Mouse (Mus musculus) forebrain, embryonic 16.5 days (tissue): Measurements from ENCODE around the gene Postn. TPM values are rescaled to one million over a fixed set of nuclear protein-coding genes. Genes with fewer than 3 reads are reported as not detected.

Experiments
- ATAC-seq: fragments of 200-750 bp; cut with Nextera tagmentation; 2 replicates; pipeline ENCODE4 v1.8.0; 2017; ENCODE audit warnings: mild to moderate bottlenecking, moderate library complexity
- H3K27ac ChIP-seq: fragments of 300-500 bp; sonication (generic); 2 replicates; pipeline ENCODE4 v1.5.1; 2014; ENCODE audit warnings: low read length, control low read depth
- H3K27me3 ChIP-seq: fragments of 300-500 bp; sonication (generic); replicated peaks from 2 replicates; pipeline ENCODE4 v1.6.1; 2014; ENCODE audit warnings: low read length; ENCODE audit not compliant: control insufficient read depth, insufficient read depth
- H3K36me3 ChIP-seq: fragments of 300-500 bp; sonication (generic); 2 replicates; pipeline ENCODE4 v1.6.1; 2014; ENCODE audit not compliant: control insufficient read depth, insufficient read depth
- H3K4me1 ChIP-seq: fragments of 300-500 bp; sonication (generic); replicated peaks from 2 replicates; pipeline ENCODE4 v1.6.1; 2014; ENCODE audit warnings: low read length; ENCODE audit not compliant: control insufficient read depth, insufficient read depth
- H3K4me2 ChIP-seq: fragments of 300-500 bp; sonication (generic); 2 replicates; pipeline ENCODE4 v1.6.1; 2014; ENCODE audit warnings: mild to moderate bottlenecking, low read length, control low read depth
- H3K4me3 ChIP-seq: fragments of 300-500 bp; sonication (generic); replicated peaks from 2 replicates; pipeline ENCODE4 v1.5.1; 2014; ENCODE audit warnings: mild to moderate bottlenecking, low read length, control low read depth
- H3K9ac ChIP-seq: fragments of 300-500 bp; sonication (generic); replicated peaks from 2 replicates; pipeline ENCODE4 v1.6.1; 2014; ENCODE audit warnings: low read depth, low read length, control low read depth
- H3K9me3 ChIP-seq: fragments of 300-500 bp; sonication (generic); 2 replicates; pipeline ENCODE4 v1.6.1; 2016; ENCODE audit warnings: low read length; ENCODE audit not compliant: control insufficient read depth
- WGBS: fragments of 180-500 bp; shearing (Covaris S2); extraction: QIAGEN DNeasy Blood & Tissue Kit; methylation state at CpG from one replicate; pipeline ENCODE4 v1.1.7; 2014; 5-methylcytosine and 5-hydroxymethylcytosine counted together
- polyA plus RNA-seq: library from polyadenylated mRNA; unstranded; fragments of >200 nt; fragmentation: Nextera tagmentation; extraction: Ambion mirVana; gene quantifications from 2 replicates; pipeline ENCODE4 v1.2.1, GENCODE M21; 2015

The Postn gene
- polyA plus RNA-seq, 1 experiment from 2014 or later, result 13.2 TPM

GRCm38 (mm10) chr3:54412885-54413583 lies 52.1 kb downstream of the Postn start:
- Histone ChIP-seq H3K27ac (no peak overlapping the region), H3K9me3 (no peaks in the 10 kb centered on the region), H3K4me2 (no peak overlapping the region), H3K4me3 (no peak overlapping the region), H3K9ac (no peak overlapping the region), H3K27me3 (no peaks in the 10 kb centered on the region), H3K4me1 (no peaks in the 10 kb centered on the region), H3K36me3 (no peaks in the 10 kb centered on the region)
- 89% methylated on average over 7 of the region's 7 CpGs for WGBS
- no peak for ATAC-seq

DNA sequence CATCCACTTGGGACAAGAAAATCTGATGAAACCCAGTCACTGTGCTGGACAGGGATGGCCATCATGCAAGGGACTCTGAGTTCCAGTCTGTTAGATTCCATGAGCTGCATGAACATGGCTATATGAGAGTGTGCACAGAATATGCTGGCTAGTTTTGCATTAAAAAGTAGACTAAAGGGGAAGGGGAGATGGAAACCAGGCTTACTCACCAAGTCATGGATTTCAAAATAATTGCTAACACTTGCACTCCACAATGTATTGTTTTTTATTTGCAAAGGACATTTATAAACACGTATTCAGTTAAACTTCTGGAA lies 52.6 kb downstream of the Postn start:
- WGBS, result 83% methylated on average over 1 of the region's 1 CpGs
- Histone ChIP-seq H3K4me1 (no peaks in the 10 kb centered on the region), H3K4me3 (no peak overlapping the region), H3K27me3 (no peaks in the 10 kb centered on the region), H3K36me3 (no peaks in the 10 kb centered on the region), H3K4me2 (no peak overlapping the region), H3K9ac (no peak overlapping the region), H3K9me3 (no peaks in the 10 kb centered on the region), H3K27ac (no peak overlapping the region)
- ATAC-seq, result no peak

GRCm38 (mm10) chr3:54414386-54414785 lies 53.5 kb downstream of the Postn start:
- H3K4me2 ChIP-seq, result no peak overlapping the region
- 65% methylated on average over 1 of the region's 1 CpGs for WGBS
- H3K9ac ChIP-seq, result no peak overlapping the region
- H3K36me3 ChIP-seq, result no peaks in the 10 kb centered on the region
- no peak overlapping the region for H3K27ac ChIP-seq
- no peak for ATAC-seq
- H3K27me3 ChIP-seq, result no peaks in the 10 kb centered on the region
- no peak overlapping the region for H3K4me3 ChIP-seq
- no peaks in the 10 kb centered on the region for H3K4me1 ChIP-seq
- no peaks in the 10 kb centered on the region for H3K9me3 ChIP-seq

DNA sequence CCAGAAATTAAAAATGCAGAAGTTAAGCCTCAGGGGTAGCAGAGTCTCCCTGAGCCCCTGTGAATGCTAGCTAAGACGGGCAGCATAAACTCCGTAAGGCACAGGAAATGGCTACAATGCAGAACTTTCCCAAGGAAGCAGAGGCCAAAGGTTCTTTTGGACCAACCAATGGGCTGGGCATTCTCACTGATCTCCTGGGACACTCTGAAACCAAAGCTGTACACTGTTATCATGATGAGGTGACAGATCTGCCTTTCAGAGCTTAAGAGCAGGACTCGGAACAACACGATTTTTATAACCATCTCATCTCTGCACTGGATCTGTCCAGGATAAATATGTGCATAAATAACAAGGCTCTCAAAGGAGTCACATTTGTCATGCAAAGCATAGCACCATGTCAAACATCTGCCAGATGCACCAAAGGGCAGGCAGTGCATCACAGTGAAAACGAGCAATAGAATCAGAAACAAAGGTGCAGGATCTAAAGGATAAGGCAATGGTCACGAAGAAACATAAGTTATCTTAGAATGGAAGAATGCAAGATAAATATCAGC lies 57.0 kb downstream of the Postn start:
- Histone ChIP-seq H3K4me3 (no peak overlapping the region), H3K9me3 (no peaks in the 10 kb centered on the region), H3K27me3 (no peaks in the 10 kb centered on the region), H3K9ac (no peak overlapping the region), H3K27ac (no peak overlapping the region), H3K4me2 (no peak overlapping the region), H3K36me3 (no peaks in the 10 kb centered on the region), H3K4me1 (no peaks in the 10 kb centered on the region)
- no peak for ATAC-seq
- WGBS, result 58% methylated on average over 6 of the region's 6 CpGs

- Histone ChIP-seq H3K27me3 (no peaks in the 10 kb centered on the region), H3K27ac (no peak overlapping the region), H3K4me2 (no peak overlapping the region), H3K4me3 (no peak overlapping the region), H3K36me3 (no peaks in the 10 kb centered on the region), H3K9me3 (no peaks in the 10 kb centered on the region), H3K9ac (no peak overlapping the region), H3K4me1 (no peaks in the 10 kb centered on the region)
- no peak for ATAC-seq
- WGBS, result 77% methylated on average over 10 of the region's 10 CpGs
Measured at GRCm38 (mm10) chr3:54420189-54420928, 59.5 kb downstream of the Postn start.

DNA sequence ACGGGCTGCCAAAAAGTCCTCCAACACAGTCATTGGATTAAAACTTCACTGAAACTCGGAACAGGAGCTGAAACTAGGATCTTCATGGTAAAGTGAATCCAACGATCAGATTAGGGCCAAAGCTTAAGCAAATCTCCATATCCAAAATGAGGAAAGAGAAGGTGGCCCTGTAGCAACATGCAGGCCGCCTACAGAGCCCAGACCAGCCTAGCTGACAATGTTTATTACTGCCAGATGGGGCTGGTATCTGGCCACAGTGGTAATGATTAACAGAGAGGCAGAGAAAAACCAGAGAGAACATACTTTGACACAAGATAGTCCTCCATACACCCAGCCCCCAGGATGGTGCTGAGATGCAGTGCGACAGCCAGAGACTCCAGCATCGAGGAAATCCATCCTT lies 60.1 kb downstream of the Postn start:
- 91% methylated on average over 6 of the region's 6 CpGs for WGBS
- H3K4me3 ChIP-seq, result no peak overlapping the region
- H3K9ac ChIP-seq, result no peak overlapping the region
- no peak overlapping the region for H3K4me2 ChIP-seq
- ATAC-seq, result no peak
- no peak overlapping the region for H3K27ac ChIP-seq
- H3K36me3 ChIP-seq, result no peaks in the 10 kb centered on the region
- H3K27me3 ChIP-seq, result no peaks in the 10 kb centered on the region
- H3K4me1 ChIP-seq, result no peaks in the 10 kb centered on the region
- no peaks in the 10 kb centered on the region for H3K9me3 ChIP-seq

- Histone ChIP-seq H3K27me3 (no peaks in the 10 kb centered on the region), H3K36me3 (no peaks in the 10 kb centered on the region), H3K9me3 (no peaks in the 10 kb centered on the region), H3K4me2 (no peak overlapping the region), H3K4me3 (no peak overlapping the region), H3K9ac (no peak overlapping the region), H3K4me1 (no peaks in the 10 kb centered on the region), H3K27ac (no peak overlapping the region)
- no peak for ATAC-seq
- WGBS, result 95% methylated on average over 2 of the region's 2 CpGs
Measured at GRCm38 (mm10) chr3:54421666-54422065, 60.8 kb downstream of the Postn start.

DNA sequence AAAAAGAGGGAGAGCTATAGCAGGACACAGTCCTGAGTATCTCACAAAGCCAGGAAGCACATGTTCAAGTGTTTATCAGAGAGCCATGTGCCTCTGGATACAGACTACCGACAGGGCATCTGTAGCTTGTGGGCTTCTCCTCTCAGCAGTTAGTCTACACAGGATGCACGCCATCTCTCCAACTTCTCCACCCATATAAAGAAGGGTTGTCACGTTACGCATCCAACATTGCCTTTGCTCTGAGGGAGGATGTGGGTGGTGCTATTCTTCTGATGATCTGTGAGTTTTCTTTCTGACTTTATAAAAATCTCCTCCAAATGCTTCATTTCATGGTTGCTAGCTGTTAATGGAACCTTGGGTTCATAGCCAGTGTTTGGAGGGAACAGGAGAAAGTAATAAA lies 63.2 kb downstream of the Postn start:
- Histone ChIP-seq H3K27ac (no peak overlapping the region), H3K36me3 (no peaks in the 10 kb centered on the region), H3K9ac (no peak overlapping the region), H3K4me2 (no peak overlapping the region), H3K4me3 (no peak overlapping the region), H3K4me1 (no peaks in the 10 kb centered on the region), H3K27me3 (no peaks in the 10 kb centered on the region), H3K9me3 (no peaks in the 10 kb centered on the region)
- WGBS, result 88% methylated on average over 4 of the region's 4 CpGs
- ATAC-seq, result no peak

- H3K27ac ChIP-seq, result no peak overlapping the region
- H3K27me3 ChIP-seq, result no peaks in the 10 kb centered on the region
- no peak overlapping the region for H3K4me2 ChIP-seq
- H3K36me3 ChIP-seq, result no peaks in the 10 kb centered on the region
- H3K4me1 ChIP-seq, result no peaks in the 10 kb centered on the region
- ATAC-seq, result no peak
- no peaks in the 10 kb centered on the region for H3K9me3 ChIP-seq
- H3K4me3 ChIP-seq, result no peak overlapping the region
- WGBS, result 66% methylated on average over 4 of the region's 4 CpGs
- no peak overlapping the region for H3K9ac ChIP-seq
Measured at GRCm38 (mm10) chr3:54431663-54432062, 70.8 kb downstream of the Postn start.
